Mouse (Mus musculus): ENCODE measurements around the gene Dhx32.

- TF ChIP-seq CTCF (IDR thresholded peaks at IDR 0.05; ENCODE audit: extremely low read depth, insufficient read length, insufficient replicate concordance, low read depth, low read length): no peak
- no peak for TF ChIP-seq POLR2A (IDR thresholded peaks at IDR 0.05; ENCODE audit: low read depth, low read length)
These were observed 11.0 kb upstream of the Dhx32 start for GRCm38 (mm10) chr7:133793248-133794131.
